Mouse (Mus musculus): ENCODE measurements at regions not wholly inside any gene's neighbourhood (a gene's known extent, or its start where the extent isn't known, plus 50 kb on each side); places are given as distances from the start of the nearest gene placed in this dataset.

DNA sequence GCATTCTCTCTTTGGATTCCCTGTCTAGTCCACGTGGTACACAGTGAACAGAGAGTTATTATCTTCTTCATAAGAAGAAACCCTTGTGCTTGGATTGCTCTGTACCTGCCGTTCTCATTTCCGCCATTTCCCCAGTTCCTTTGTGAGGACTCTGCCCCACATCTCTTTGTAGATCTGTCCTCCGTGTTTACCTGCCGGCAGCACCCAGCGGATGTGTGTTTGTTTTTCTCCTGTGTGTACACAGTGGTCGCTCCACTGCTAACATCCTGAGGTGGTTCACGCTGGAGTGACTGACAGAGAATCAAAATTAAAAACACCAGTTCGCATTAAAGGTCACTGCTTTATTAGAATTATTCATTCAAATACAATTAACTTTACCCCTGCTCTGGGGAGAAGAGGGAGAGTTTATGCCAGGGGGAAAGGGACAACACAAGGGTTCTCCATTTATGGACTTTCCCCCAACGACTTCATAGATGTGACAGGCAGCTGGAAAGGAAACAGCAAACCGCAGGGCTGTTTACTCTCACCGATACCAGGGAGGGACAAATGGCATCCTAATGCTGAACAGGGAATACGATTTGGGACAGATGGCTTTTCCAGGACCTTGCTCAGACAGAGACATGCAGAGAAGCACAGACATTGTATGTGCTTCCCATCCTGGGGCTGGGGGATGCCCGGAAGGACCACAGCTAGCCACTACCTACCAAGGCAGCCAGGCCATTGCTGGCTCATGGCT lies 362.5 kb upstream of the Gm765 start:
- TF ChIP-seq E2F4 (IDR thresholded peaks at IDR 0.05; ENCODE audit: insufficient replicate concordance, low read depth, low read length) (no peak), ZKSCAN1 (IDR thresholded peaks at IDR 0.05; ENCODE audit: borderline replicate concordance, low read depth, low read length) (no peak), UBTF (IDR thresholded peaks at IDR 0.05; ENCODE audit: low read depth, low read length) (no peak), JUND (conservative IDR thresholded peaks at IDR 0.05; ENCODE audit: low read depth, low read length) (no peak), EP300 (IDR thresholded peaks at IDR 0.05; ENCODE audit: low read length) (no peak), JUN (IDR thresholded peaks at IDR 0.05; ENCODE audit: insufficient read depth, low read depth, low read length) (no peak), MYC (IDR thresholded peaks at IDR 0.05; ENCODE audit: low read depth, low read length) (no peak), SIN3A (IDR thresholded peaks at IDR 0.05; ENCODE audit: low read length) (no peak), MXI1 (IDR thresholded peaks at IDR 0.05; ENCODE audit: low read depth, low read length) (no peak), PAX5 (IDR thresholded peaks at IDR 0.05; ENCODE audit: low read length) (no peak), MAX (IDR thresholded peaks at IDR 0.05; ENCODE audit: low read length) (no peak), USF1 (IDR thresholded peaks at IDR 0.05; ENCODE audit: low read depth, low read length) (no peak), POLR2A (IDR thresholded peaks at IDR 0.05; ENCODE audit: low read depth, low read length) (no peak), TCF12 (IDR thresholded peaks at IDR 0.05; ENCODE audit: low read depth, low read length) (no peak), RCOR1 (conservative IDR thresholded peaks at IDR 0.05; ENCODE audit: low read depth, low read length) (no peak), IRF4 (IDR thresholded peaks at IDR 0.05; ENCODE audit: low read depth, low read length) (no peak), ELF1 (IDR thresholded peaks at IDR 0.05; ENCODE audit: low read depth, low read length) (no peak)
- dilution Hi-C loops (cut with MboI; ENCODE audit: extremely low pct_ligation_motif_present, extremely low pct_unique_long_range_greater_than_20kb, low sequenced_read_pairs): no loop called here
- Histone ChIP-seq H3K4me3 (replicated peaks in 1 of 3; ENCODE audit: low read depth in 2 of 3, low read length in 2 of 3, poor library complexity in 1 of 3) (no peak overlapping the region), H3K9ac (ENCODE audit: insufficient read depth, low read depth) (no peak overlapping the region), H3K4me1 (ENCODE audit: control insufficient read depth in 1 of 2, insufficient read depth in 2 of 2) (peaks cover 0 to 3% of the 10 kb centered on the region in 2 experiments; a peak in 1 of 4 replicates), H3K9me3 (replicated peaks; ENCODE audit: low read length) (no peaks in the 10 kb centered on the region), H3K79me2 (replicated peaks; ENCODE audit: control insufficient read depth, extremely low read depth, insufficient read depth, poor library complexity, severe bottlenecking) (no peaks in the 10 kb centered on the region), H3K27ac (ENCODE audit: insufficient read depth, low read depth) (no peak overlapping the region), H3K4me2 (ENCODE audit: insufficient read depth, low read depth, poor library complexity, severe bottlenecking) (no peak overlapping the region), H3K36me3 (replicated peaks in 1 of 2; ENCODE audit: control insufficient read depth in 1 of 2, insufficient read depth in 1 of 2, low read length in 1 of 2) (no peaks in the 10 kb centered on the region), H3K27me3 (replicated peaks) (no peaks in the 10 kb centered on the region)
- in situ Hi-C loops (cut with MboI; ENCODE audit: low pct_ligation_motif_present, low pct_unique_long_range_greater_than_20kb, low sequenced_read_pairs): no loop called here
- no peak for DNase-seq (ENCODE audit: extremely low read depth)

DNA sequence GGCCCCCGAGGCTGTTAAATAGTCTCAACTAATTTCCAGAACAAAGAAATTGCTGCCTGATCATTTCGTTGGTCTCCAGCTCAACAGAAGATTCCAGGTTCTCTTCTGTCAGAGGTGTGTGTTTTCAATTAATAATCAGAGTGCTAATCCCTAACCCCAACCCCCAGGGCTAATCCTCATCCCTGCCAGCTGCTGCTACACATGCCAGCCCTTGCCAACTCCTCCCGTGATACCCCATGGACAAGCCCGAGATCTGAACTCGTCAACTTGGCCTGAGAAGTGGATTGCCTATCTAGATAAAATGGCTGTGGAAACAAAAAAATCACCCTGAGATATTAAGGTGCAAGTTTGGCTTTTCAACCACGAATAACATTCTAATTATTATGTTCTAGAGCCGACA lies 355.0 kb upstream of the Gm765 start:
- dilution Hi-C loops (cut with MboI; ENCODE audit: extremely low pct_ligation_motif_present, extremely low pct_unique_long_range_greater_than_20kb, low sequenced_read_pairs) (no loop called here), in situ Hi-C loops (cut with MboI; ENCODE audit: low pct_ligation_motif_present, low pct_unique_long_range_greater_than_20kb, low sequenced_read_pairs) (no loop called here)
- Histone ChIP-seq H3K27me3 (replicated peaks) (no peaks in the 10 kb centered on the region), H3K27ac (ENCODE audit: insufficient read depth, low read depth) (no peak overlapping the region), H3K4me3 (replicated peaks in 1 of 3; ENCODE audit: low read depth in 2 of 3, low read length in 2 of 3, poor library complexity in 1 of 3) (no peak overlapping the region), H3K9ac (ENCODE audit: insufficient read depth, low read depth) (no peak overlapping the region), H3K79me2 (replicated peaks; ENCODE audit: control insufficient read depth, extremely low read depth, insufficient read depth, poor library complexity, severe bottlenecking) (no peaks in the 10 kb centered on the region), H3K9me3 (replicated peaks; ENCODE audit: low read length) (no peaks in the 10 kb centered on the region), H3K4me2 (ENCODE audit: insufficient read depth, low read depth, poor library complexity, severe bottlenecking) (no peak overlapping the region), H3K4me1 (ENCODE audit: control insufficient read depth in 1 of 2, insufficient read depth in 2 of 2) (no peaks in the 10 kb centered on the region), H3K36me3 (replicated peaks in 1 of 2; ENCODE audit: control insufficient read depth in 1 of 2, insufficient read depth in 1 of 2, low read length in 1 of 2) (no peaks in the 10 kb centered on the region)
- no peak for DNase-seq (ENCODE audit: extremely low read depth)
- no peak for TF ChIP-seq USF2 (conservative IDR thresholded peaks at IDR 0.05; ENCODE audit: low read depth, low read length)
- TF ChIP-seq HCFC1 (IDR thresholded peaks at IDR 0.05; ENCODE audit: low read depth, low read length): no peak
- TF ChIP-seq USF1 (IDR thresholded peaks at IDR 0.05; ENCODE audit: low read depth, low read length): no peak
- no peak for TF ChIP-seq JUND (conservative IDR thresholded peaks at IDR 0.05; ENCODE audit: low read depth, low read length)
- TF ChIP-seq ZMIZ1 (IDR thresholded peaks at IDR 0.05; ENCODE audit: low read depth, low read length): no peak
- TF ChIP-seq UBTF (IDR thresholded peaks at IDR 0.05; ENCODE audit: low read depth, low read length): no peak
- TF ChIP-seq IRF4 (IDR thresholded peaks at IDR 0.05; ENCODE audit: low read depth, low read length): no peak
- TF ChIP-seq MAZ (IDR thresholded peaks at IDR 0.05; ENCODE audit: low read depth, low read length): no peak
- TF ChIP-seq JUN (IDR thresholded peaks at IDR 0.05; ENCODE audit: insufficient read depth, low read depth, low read length): no peak
- no peak for TF ChIP-seq ZC3H11A (IDR thresholded peaks at IDR 0.05; ENCODE audit: low read depth, low read length)
- no peak for TF ChIP-seq NELFE (IDR thresholded peaks at IDR 0.05; ENCODE audit: low read depth, low read length)
- TF ChIP-seq NRF1 (IDR thresholded peaks at IDR 0.05; ENCODE audit: low read depth, low read length): no peak
- TF ChIP-seq ZNF384 (IDR thresholded peaks at IDR 0.05; ENCODE audit: low read depth, low read length): no peak
- no peak for TF ChIP-seq POLR2AphosphoS2 (IDR thresholded peaks at IDR 0.05; ENCODE audit: low read depth, low read length)
- no peak for TF ChIP-seq E2F4 (IDR thresholded peaks at IDR 0.05; ENCODE audit: insufficient replicate concordance, low read depth, low read length)

All from CH12.LX (cell line).